Mouse (Mus musculus) cerebellum, adult (tissue): ENCODE data around the gene Psg16.
"Not testable (repeated sequence)": the region's sequence is repeated elsewhere in the genome, so short reads cannot be mapped to it uniquely, and the experiment has no call there.

Experiments used
- ATAC-seq: cut with Nextera tagmentation; 2 replicates; pipeline ENCODE4 v1.9.2; 2017; ENCODE audit warnings: mild to moderate bottlenecking, moderate library complexity, mixed read lengths; ENCODE audit not compliant: insufficient number of reproducible peaks, low FRiP score, low TSS enrichment

Psg16 gene

DNA sequence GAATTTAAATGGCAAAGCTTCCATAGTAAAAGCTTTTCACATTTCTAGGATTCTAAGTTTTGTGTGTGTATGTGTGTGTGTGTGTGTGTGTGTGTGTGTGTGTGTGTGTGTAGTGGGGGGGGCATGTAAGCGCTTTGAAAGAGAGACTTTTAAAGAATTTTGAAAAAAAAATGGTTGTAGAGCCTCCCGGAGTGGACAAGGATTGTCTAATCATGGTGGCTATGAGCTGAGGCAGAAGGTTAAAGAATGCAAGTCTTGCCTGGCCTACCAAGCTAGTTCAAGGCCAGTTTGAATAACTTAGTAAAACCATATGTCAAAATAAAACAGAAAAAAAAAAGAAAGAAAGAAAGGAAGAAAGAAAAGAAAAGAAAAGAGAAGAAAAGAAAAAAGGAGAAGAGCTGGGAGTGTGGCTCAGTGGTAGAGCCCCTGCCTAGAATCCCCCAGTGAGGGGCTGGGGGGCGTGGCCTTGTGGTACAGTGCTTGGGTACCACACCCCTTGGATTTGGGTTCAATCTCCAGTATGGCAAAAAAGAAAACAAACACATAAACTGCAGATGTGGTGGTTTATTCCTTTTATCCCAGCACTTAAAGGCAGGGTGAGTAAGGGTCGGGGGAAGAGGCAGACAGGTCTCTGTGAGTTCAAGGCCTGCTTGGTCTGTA lies 18.4 kb upstream of the Psg16 start:
- no peak for ATAC-seq

DNA sequence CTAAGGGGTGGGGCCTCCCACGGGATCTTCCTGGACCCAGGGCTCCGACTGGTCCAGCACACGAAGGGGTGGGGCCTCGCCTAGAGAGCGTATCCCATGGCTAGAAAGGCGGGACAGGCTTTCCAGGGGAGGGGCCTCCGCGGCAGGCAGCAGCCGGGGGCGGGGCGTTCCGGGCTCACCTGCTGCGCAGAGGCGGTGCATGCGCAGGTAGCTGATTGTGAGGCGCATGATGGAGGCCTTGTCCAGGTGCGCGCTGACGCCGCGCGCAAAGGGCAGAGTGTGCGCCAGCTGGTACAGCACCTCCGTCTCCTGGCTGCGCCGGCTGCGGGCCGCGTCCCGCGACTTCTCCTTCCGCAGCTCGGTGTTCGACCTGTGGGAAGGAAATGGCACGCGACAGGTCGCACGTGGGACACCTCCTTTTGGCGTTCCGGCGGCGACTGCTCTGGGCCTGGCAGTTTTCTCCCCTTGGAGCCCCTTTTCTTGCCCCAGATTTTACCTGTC lies 17.7 kb upstream of the Psg16 start:
- ATAC-seq, result peak; percentile 88

DNA sequence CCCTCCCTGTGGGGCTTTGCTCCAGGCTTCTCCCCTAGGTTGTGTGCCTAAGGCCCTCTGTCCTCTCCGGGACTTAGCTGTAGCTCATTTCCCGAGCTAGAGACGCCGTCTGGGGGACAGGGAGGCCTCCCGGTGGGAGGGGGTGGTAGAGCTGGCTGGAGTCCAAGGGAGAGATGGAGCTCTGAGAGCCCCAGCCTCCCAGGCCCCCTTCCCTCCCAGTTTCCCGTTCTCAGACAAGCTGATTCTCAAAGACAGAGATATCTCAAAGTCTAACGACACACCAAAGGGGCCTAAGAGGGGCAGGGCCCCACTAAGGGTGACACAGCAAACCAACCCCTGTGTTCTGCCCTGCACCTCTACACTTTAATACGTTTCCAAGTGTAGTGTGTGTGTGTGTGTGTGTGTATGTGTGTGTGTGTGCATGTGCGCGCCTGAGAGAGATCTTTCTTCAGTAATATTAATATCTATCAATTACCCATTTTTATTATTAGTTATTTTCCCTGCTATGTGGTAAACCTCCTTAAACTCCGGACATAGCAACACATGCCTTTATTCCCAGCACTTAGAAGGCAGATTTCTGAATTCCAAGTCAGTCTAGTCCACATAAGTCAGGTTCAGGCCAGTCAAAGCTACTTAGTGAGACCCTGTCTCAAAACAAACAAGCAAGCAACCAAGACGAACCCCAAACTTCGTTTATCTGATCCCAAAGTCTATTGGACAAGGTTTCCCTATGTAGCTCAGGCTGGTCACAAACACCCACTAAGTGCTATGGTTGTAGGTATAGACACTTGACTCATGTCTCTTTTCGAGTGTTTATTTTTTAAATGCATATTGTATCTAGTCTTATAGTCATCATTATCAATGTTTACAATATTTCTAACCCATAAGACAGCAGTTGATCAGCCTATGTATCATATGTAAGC lies 17.0 kb upstream of the Psg16 start:
- ATAC-seq, result 0 out of 2 replicates have a peak, but pooled peaks have one; percentile 12

GRCm38 (mm10) chr7:17058071-17058689 lies 15.7 kb upstream of the Psg16 start:
- ATAC-seq, result 0 out of 2 replicates have a peak, but pooled peaks have one; percentile 2

GRCm38 (mm10) chr7:17058816-17059462 lies 14.9 kb upstream of the Psg16 start:
- ATAC-seq, result no peak

GRCm38 (mm10) chr7:17059463-17059844 lies 14.4 kb upstream of the Psg16 start:
- ATAC-seq, result no peak

- no peak; the same call in 1 of the 2 replicates for ATAC-seq
Observed at GRCm38 (mm10) chr7:17060031-17060781, 13.6 kb upstream of the Psg16 start.

- no peak for ATAC-seq
Observed at GRCm38 (mm10) chr7:17060782-17061605, 12.8 kb upstream of the Psg16 start.

DNA sequence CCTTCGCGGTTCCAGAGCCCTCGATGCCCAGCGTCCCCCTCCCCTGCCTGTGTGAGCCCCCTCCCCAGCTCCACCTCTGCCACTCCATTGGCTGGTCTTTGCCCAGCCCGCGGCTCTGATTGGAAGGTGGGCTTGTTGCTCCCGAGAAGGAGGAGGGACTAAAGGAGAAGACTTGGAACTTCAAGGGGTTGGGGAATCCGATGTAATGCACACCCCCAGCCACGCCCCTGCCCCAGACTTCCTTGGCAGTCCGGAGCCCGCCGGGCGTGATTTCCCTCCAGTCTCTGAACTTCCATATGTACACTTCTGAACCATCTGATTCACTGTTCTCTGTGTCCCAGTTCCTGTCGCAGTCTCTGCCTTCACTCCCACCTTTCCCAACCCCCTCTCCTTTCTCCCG lies 11.5 kb upstream of the Psg16 start, which contains the start of gene Hif3a:
Hif3a (minus strand) TSS at position 39 of the 400 bp plus-strand sequence.
- no peak for ATAC-seq

DNA sequence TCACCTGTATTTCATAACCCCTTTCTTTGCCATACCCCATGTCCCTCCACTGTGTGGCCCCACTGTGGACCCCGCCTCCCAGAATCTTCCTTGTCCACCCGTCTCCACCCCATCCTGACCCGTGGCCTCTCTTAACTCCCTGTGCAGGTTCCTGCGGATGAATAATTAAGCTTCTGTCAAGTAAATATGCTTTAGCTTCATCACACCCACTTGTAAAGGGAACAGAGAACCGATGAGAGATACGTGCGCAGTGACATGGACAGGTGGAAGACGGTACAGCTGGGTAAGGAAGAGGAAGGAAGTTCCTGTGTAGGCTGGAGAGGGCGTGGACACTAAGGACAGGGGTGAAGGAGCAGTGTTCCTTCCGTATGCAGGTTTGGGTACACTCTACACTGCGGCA lies 11.0 kb upstream of the Psg16 start:
- no peak for ATAC-seq

DNA sequence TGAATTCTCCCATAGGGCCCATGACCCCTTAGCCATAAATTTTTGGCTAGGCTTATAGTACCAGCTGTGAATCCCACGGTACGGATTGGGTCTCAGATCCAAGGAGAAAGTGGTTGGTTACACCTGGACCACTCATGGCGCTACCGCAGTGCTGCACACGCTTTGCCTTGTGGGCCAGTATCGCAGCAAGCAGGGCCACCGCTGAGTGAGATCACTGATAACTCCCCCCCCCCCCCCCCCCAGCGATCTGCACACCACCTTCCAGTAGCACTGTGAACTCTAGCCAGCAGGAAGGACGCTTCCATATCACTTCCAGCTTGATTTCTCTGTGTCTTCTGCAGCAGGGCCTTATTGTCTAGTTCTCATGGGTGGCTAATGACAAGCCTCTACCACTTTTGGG lies 8.2 kb upstream of the Psg16 start:
- no peak for ATAC-seq

GRCm38 (mm10) chr7:17066412-17066811 lies 7.4 kb upstream of the Psg16 start:
- no peak for ATAC-seq

GRCm38 (mm10) chr7:17067000-17067399 lies 6.8 kb upstream of the Psg16 start:
- no peak for ATAC-seq

DNA sequence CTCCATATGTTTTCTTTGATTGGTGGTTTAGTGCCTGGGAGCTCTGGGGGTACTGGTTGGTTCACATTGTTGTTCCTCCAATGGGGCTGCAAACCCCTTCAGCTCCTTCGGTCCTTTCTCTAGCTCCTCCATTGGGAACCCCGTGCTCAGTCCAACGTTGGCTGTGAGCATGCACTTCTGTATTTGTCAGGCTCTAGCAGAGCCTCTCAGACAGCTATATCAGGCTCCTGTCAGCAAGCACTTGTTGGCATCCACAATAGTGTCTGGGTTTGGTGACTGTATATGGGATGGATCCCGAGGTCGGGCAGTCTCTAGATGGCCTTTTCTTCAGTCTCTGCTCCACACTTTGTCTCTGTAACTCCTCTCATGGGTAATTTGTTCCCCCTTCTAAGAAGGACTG lies 6.2 kb upstream of the Psg16 start:
- not testable (repeated sequence) for ATAC-seq

DNA sequence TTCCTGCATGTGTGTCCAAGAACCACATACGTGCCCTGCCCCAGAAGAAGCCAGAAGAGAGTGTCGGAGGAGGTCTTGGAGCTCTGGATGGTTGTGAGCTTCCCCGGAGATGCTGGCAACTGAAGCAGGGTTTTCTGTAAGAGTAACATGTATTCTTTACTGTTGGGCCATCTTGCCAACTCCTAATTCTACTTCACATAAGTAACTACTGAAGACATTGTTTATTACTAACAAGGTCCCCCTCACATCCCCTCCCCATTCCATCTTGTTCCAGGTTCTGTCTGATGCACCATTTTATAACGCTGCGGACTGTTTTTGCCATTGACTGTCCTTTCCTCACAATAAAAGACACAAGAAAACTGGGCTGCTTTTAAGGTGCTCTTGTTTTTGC lies 332 bp upstream of the Psg16 start:
- ATAC-seq, result no peak

DNA sequence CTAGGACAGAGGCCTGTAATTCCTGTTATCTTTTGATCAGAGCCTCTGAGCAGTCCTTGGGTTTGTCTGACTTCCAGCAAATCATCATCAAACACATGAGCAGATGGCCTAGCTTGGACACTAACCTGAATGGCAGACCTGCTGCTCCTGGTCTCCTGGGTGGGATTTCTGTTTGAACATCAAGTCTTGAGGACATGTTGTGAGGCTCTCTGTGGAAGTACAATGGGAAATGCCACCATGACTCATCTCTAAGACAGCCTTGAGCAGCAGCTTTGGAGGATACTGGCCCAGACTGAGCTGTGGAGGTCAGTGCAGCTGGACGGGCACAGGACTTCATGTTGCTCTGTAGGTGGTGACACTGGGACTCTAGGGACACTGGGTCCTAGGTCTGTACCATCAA lies 2.7 kb downstream of the Psg16 start:
- no peak for ATAC-seq

- no peak for ATAC-seq
Observed at GRCm38 (mm10) chr7:17078076-17078654, 4.3 kb downstream of the Psg16 start.

- ATAC-seq, result peak; percentile 76; the same call in 1 of the 2 replicates
Observed at GRCm38 (mm10) chr7:17082766-17083165, 8.9 kb downstream of the Psg16 start.
